Mouse (Mus musculus): Measurements from ENCODE around the gene Higd2a. TPM values are rescaled to one million over a fixed set of nuclear protein-coding genes. Genes with fewer than 3 reads are reported as not detected.

Higd2a gene
- polyA plus RNA-seq (2014; fragmentation: Nextera tagmentation; extraction: Ambion mirVana) = 219 and 273 TPM in 2 replicates

- H3K4me1 ChIP-seq (ENCODE audit: control insufficient read depth, insufficient read depth, low read length) = peaks cover 19% of the 10 kb centered on the region
- no peaks in the 10 kb centered on the region for H3K9me3 ChIP-seq (ENCODE audit: control insufficient read depth, low read length)
- peak within 1 kb of the TSS; percentile 91 for H3K27ac ChIP-seq (replicated peaks; ENCODE audit: low read depth, low read length)
- peak within 1 kb of the TSS; percentile 80 for H3K4me3 ChIP-seq (replicated peaks; ENCODE audit: low read depth, low read length)
- H3K4me2 ChIP-seq (ENCODE audit: low read length) = peak within 1 kb of the TSS; percentile 74
- WGBS = under 1% methylated on average over 51 of the region's 51 CpGs
- H3K9ac ChIP-seq (replicated peaks; ENCODE audit: low read length) = peak within 1 kb of the TSS; percentile 91
- peaks cover 43% of the 10 kb centered on the region for H3K36me3 ChIP-seq (ENCODE audit: control insufficient read depth, insufficient read depth, low read length)
- ATAC-seq (ENCODE audit: low FRiP score, low TSS enrichment) (peak; percentile 97), DNase-seq (peak; percentile 99)
- no peaks in the 10 kb centered on the region for H3K27me3 ChIP-seq (ENCODE audit: control insufficient read depth, insufficient read depth, low read length)
Measured at GRCm38 (mm10) chr13:54589996-54590951, at the start of gene Higd2a, which contains the start of gene Nop16. TSS of gene Higd2a (plus strand) at chr13:54590207. TSS of gene Nop16 (minus strand) at chr13:54590090.

- no peak overlapping the region for H3K4me3 ChIP-seq (replicated peaks; ENCODE audit: low read depth, low read length)
- no peak overlapping the region for H3K9ac ChIP-seq (replicated peaks; ENCODE audit: low read length)
- H3K4me2 ChIP-seq (ENCODE audit: low read length) = no peak overlapping the region
- no peaks in the 10 kb centered on the region for H3K4me1 ChIP-seq (ENCODE audit: control insufficient read depth, insufficient read depth, low read length)
- H3K27ac ChIP-seq (replicated peaks; ENCODE audit: low read depth, low read length) = no peak overlapping the region
- ATAC-seq (ENCODE audit: low FRiP score, low TSS enrichment) (no peak), DNase-seq (no peak)
- 83% methylated on average over 7 of the region's 7 CpGs for WGBS
- peaks cover 77% of the 10 kb centered on the region for H3K36me3 ChIP-seq (ENCODE audit: control insufficient read depth, insufficient read depth, low read length)
- H3K9me3 ChIP-seq (ENCODE audit: control insufficient read depth, low read length) = no peaks in the 10 kb centered on the region
- no peaks in the 10 kb centered on the region for H3K27me3 ChIP-seq (ENCODE audit: control insufficient read depth, insufficient read depth, low read length)
Measured at GRCm38 (mm10) chr13:54548036-54548435, 42.0 kb upstream of the Higd2a start.

GRCm38 (mm10) chr13:54556176-54556575 lies 33.8 kb upstream of the Higd2a start:
- 95% methylated on average over 9 of the region's 9 CpGs for WGBS

GRCm38 (mm10) chr13:54556796-54557195 lies 33.2 kb upstream of the Higd2a start:
- 97% methylated on average over 3 of the region's 3 CpGs for WGBS
- Histone ChIP-seq H3K4me3 (replicated peaks; ENCODE audit: low read depth, low read length) (no peak overlapping the region), H3K4me2 (ENCODE audit: low read length) (no peak overlapping the region), H3K27me3 (ENCODE audit: control insufficient read depth, insufficient read depth, low read length) (no peaks in the 10 kb centered on the region), H3K9me3 (ENCODE audit: control insufficient read depth, low read length) (no peaks in the 10 kb centered on the region), H3K9ac (replicated peaks; ENCODE audit: low read length) (no peak overlapping the region), H3K4me1 (ENCODE audit: control insufficient read depth, insufficient read depth, low read length) (no peaks in the 10 kb centered on the region), H3K27ac (replicated peaks; ENCODE audit: low read depth, low read length) (no peak overlapping the region), H3K36me3 (ENCODE audit: control insufficient read depth, insufficient read depth, low read length) (peaks cover 95% of the 10 kb centered on the region)
- DNase-seq (no peak), ATAC-seq (ENCODE audit: low FRiP score, low TSS enrichment) (no peak)

More at GRCm38 (mm10) chr13:54556176-54556575, 33.8 kb upstream of the Higd2a start:
- DNase-seq (no peak), ATAC-seq (ENCODE audit: low FRiP score, low TSS enrichment) (no peak)
- Histone ChIP-seq H3K4me1 (ENCODE audit: control insufficient read depth, insufficient read depth, low read length) (no peaks in the 10 kb centered on the region), H3K27ac (replicated peaks; ENCODE audit: low read depth, low read length) (no peak overlapping the region), H3K36me3 (ENCODE audit: control insufficient read depth, insufficient read depth, low read length) (peaks cover 96% of the 10 kb centered on the region), H3K4me3 (replicated peaks; ENCODE audit: low read depth, low read length) (no peak overlapping the region), H3K9me3 (ENCODE audit: control insufficient read depth, low read length) (no peaks in the 10 kb centered on the region), H3K4me2 (ENCODE audit: low read length) (no peak overlapping the region), H3K9ac (replicated peaks; ENCODE audit: low read length) (no peak overlapping the region), H3K27me3 (ENCODE audit: control insufficient read depth, insufficient read depth, low read length) (no peaks in the 10 kb centered on the region)

- Histone ChIP-seq H3K36me3 (ENCODE audit: control insufficient read depth, insufficient read depth, low read length) (peaks cover 95% of the 10 kb centered on the region), H3K27ac (replicated peaks; ENCODE audit: low read depth, low read length) (no peak overlapping the region), H3K4me2 (ENCODE audit: low read length) (no peak overlapping the region), H3K9ac (replicated peaks; ENCODE audit: low read length) (no peak overlapping the region), H3K4me3 (replicated peaks; ENCODE audit: low read depth, low read length) (no peak overlapping the region), H3K4me1 (ENCODE audit: control insufficient read depth, insufficient read depth, low read length) (no peaks in the 10 kb centered on the region), H3K27me3 (ENCODE audit: control insufficient read depth, insufficient read depth, low read length) (no peaks in the 10 kb centered on the region), H3K9me3 (ENCODE audit: control insufficient read depth, low read length) (no peaks in the 10 kb centered on the region)
- ATAC-seq (ENCODE audit: low FRiP score, low TSS enrichment) = no peak
- DNase-seq = no peak
- WGBS = 90% methylated on average over 1 of the region's 1 CpGs
Measured at GRCm38 (mm10) chr13:54557652-54558051, 32.4 kb upstream of the Higd2a start.

- Histone ChIP-seq H3K4me3 (replicated peaks; ENCODE audit: low read depth, low read length) (no peak overlapping the region), H3K9ac (replicated peaks; ENCODE audit: low read length) (no peak overlapping the region), H3K27me3 (ENCODE audit: control insufficient read depth, insufficient read depth, low read length) (no peaks in the 10 kb centered on the region), H3K4me1 (ENCODE audit: control insufficient read depth, insufficient read depth, low read length) (0 out of 2 replicates have a peak, but pooled peaks cover 8% of the 10 kb centered on the region), H3K27ac (replicated peaks; ENCODE audit: low read depth, low read length) (no peak overlapping the region), H3K4me2 (ENCODE audit: low read length) (no peak overlapping the region), H3K9me3 (ENCODE audit: control insufficient read depth, low read length) (no peaks in the 10 kb centered on the region), H3K36me3 (ENCODE audit: control insufficient read depth, insufficient read depth, low read length) (peaks cover 82% of the 10 kb centered on the region)
- ATAC-seq (ENCODE audit: low FRiP score, low TSS enrichment) = no peak
- no peak for DNase-seq
- WGBS = 96% methylated on average over 2 of the region's 2 CpGs
Measured at GRCm38 (mm10) chr13:54559656-54560055, 30.4 kb upstream of the Higd2a start.

- Histone ChIP-seq H3K36me3 (ENCODE audit: control insufficient read depth, insufficient read depth, low read length) (peaks cover 74% of the 10 kb centered on the region), H3K9ac (replicated peaks; ENCODE audit: low read length) (no peak overlapping the region), H3K4me3 (replicated peaks; ENCODE audit: low read depth, low read length) (no peak overlapping the region), H3K27me3 (ENCODE audit: control insufficient read depth, insufficient read depth, low read length) (no peaks in the 10 kb centered on the region), H3K9me3 (ENCODE audit: control insufficient read depth, low read length) (no peaks in the 10 kb centered on the region), H3K4me2 (ENCODE audit: low read length) (no peak overlapping the region), H3K4me1 (ENCODE audit: control insufficient read depth, insufficient read depth, low read length) (0 out of 2 replicates have a peak, but pooled peaks cover 8% of the 10 kb centered on the region), H3K27ac (replicated peaks; ENCODE audit: low read depth, low read length) (no peak overlapping the region)
- WGBS = 94% methylated on average over 7 of the region's 7 CpGs
- ATAC-seq (ENCODE audit: low FRiP score, low TSS enrichment) = no peak
- no peak for DNase-seq
Measured at GRCm38 (mm10) chr13:54560608-54561007, 29.4 kb upstream of the Higd2a start.

- no peak for ATAC-seq (ENCODE audit: low FRiP score, low TSS enrichment)
- H3K9me3 ChIP-seq (ENCODE audit: control insufficient read depth, low read length) = no peaks in the 10 kb centered on the region
- H3K27ac ChIP-seq (replicated peaks; ENCODE audit: low read depth, low read length) = no peak overlapping the region
- no peak for DNase-seq
- no peaks in the 10 kb centered on the region for H3K27me3 ChIP-seq (ENCODE audit: control insufficient read depth, insufficient read depth, low read length)
- no peak overlapping the region for H3K9ac ChIP-seq (replicated peaks; ENCODE audit: low read length)
- 0 out of 2 replicates have a peak, but pooled peaks cover 8% of the 10 kb centered on the region for H3K4me1 ChIP-seq (ENCODE audit: control insufficient read depth, insufficient read depth, low read length)
- no peak overlapping the region for H3K4me2 ChIP-seq (ENCODE audit: low read length)
- no peak overlapping the region for H3K4me3 ChIP-seq (replicated peaks; ENCODE audit: low read depth, low read length)
- WGBS = 82% methylated on average over 7 of the region's 7 CpGs
- H3K36me3 ChIP-seq (ENCODE audit: control insufficient read depth, insufficient read depth, low read length) = peaks cover 55% of the 10 kb centered on the region
Measured at GRCm38 (mm10) chr13:54562562-54562961, 27.4 kb upstream of the Higd2a start.

Data from midbrain, embryonic 14.5 days (tissue).